Mouse (Mus musculus): ENCODE measurements at regions not wholly inside any gene's neighbourhood (a gene's known extent, or its start where the extent isn't known, plus 50 kb on each side); places are given as distances from the start of the nearest gene placed in this dataset.

GRCm38 (mm10) chr6:143444782-143445181 is 277.8 kb downstream of the Etnk1 start:
- no peaks in the 10 kb centered on the region for H3K9me3 ChIP-seq (ENCODE audit: control insufficient read depth)
- H3K4me3 ChIP-seq (ENCODE audit: low read depth, low read length): no peak overlapping the region
- ATAC-seq: no peak
- no peak overlapping the region for H3K4me2 ChIP-seq (replicated peaks; ENCODE audit: low read depth)
- H3K27me3 ChIP-seq (replicated peaks; ENCODE audit: control insufficient read depth, insufficient read depth, low read length): no peaks in the 10 kb centered on the region
- no peaks in the 10 kb centered on the region for H3K36me3 ChIP-seq (ENCODE audit: control insufficient read depth, insufficient read depth)
- no peak overlapping the region for H3K27ac ChIP-seq (ENCODE audit: low read depth, low read length)
- no peak for TF ChIP-seq CTCF (IDR thresholded peaks at IDR 0.05; ENCODE audit: low read depth)
- H3K4me1 ChIP-seq (replicated peaks; ENCODE audit: control insufficient read depth, insufficient read depth, low read length): no peaks in the 10 kb centered on the region
- WGBS: 86% methylated on average over 3 of the region's 3 CpGs
- H3K9ac ChIP-seq (ENCODE audit: low read depth, low read length): no peak overlapping the region

- ATAC-seq: no peak
- Histone ChIP-seq H3K9ac (ENCODE audit: low read depth, low read length) (no peak overlapping the region), H3K36me3 (ENCODE audit: control insufficient read depth, insufficient read depth) (no peaks in the 10 kb centered on the region), H3K9me3 (ENCODE audit: control insufficient read depth) (no peaks in the 10 kb centered on the region), H3K27ac (ENCODE audit: low read depth, low read length) (no peak overlapping the region), H3K4me1 (replicated peaks; ENCODE audit: control insufficient read depth, insufficient read depth, low read length) (no peaks in the 10 kb centered on the region), H3K4me2 (replicated peaks; ENCODE audit: low read depth) (no peak overlapping the region), H3K4me3 (ENCODE audit: low read depth, low read length) (no peak overlapping the region), H3K27me3 (replicated peaks; ENCODE audit: control insufficient read depth, insufficient read depth, low read length) (no peaks in the 10 kb centered on the region)
- no peak for TF ChIP-seq CTCF (IDR thresholded peaks at IDR 0.05; ENCODE audit: low read depth)
- 72% methylated on average over 13 of the region's 13 CpGs for WGBS
These were observed 279.0 kb downstream of the Etnk1 start for GRCm38 (mm10) chr6:143445834-143446552.

- H3K9ac ChIP-seq (ENCODE audit: low read depth, low read length): no peak overlapping the region
- no peak overlapping the region for H3K4me3 ChIP-seq (ENCODE audit: low read depth, low read length)
- H3K4me1 ChIP-seq (replicated peaks; ENCODE audit: control insufficient read depth, insufficient read depth, low read length): no peaks in the 10 kb centered on the region
- H3K4me2 ChIP-seq (replicated peaks; ENCODE audit: low read depth): no peak overlapping the region
- H3K27ac ChIP-seq (ENCODE audit: low read depth, low read length): no peak overlapping the region
- no peak for ATAC-seq
- H3K27me3 ChIP-seq (replicated peaks; ENCODE audit: control insufficient read depth, insufficient read depth, low read length): no peaks in the 10 kb centered on the region
- no peak for TF ChIP-seq CTCF (IDR thresholded peaks at IDR 0.05; ENCODE audit: low read depth)
- no peaks in the 10 kb centered on the region for H3K36me3 ChIP-seq (ENCODE audit: control insufficient read depth, insufficient read depth)
- WGBS: 88% methylated on average over 5 of the region's 5 CpGs
- no peaks in the 10 kb centered on the region for H3K9me3 ChIP-seq (ENCODE audit: control insufficient read depth)
These were observed 280.0 kb downstream of the Etnk1 start for GRCm38 (mm10) chr6:143447060-143447459.

- no peak for ATAC-seq
These were observed 282.1 kb downstream of the Etnk1 start for GRCm38 (mm10) chr6:143449071-143449470.

GRCm38 (mm10) chr6:143451869-143452268 is 284.8 kb downstream of the Etnk1 start:
- ATAC-seq: no peak
- H3K36me3 ChIP-seq (ENCODE audit: control insufficient read depth, insufficient read depth): no peaks in the 10 kb centered on the region
- no peak overlapping the region for H3K9ac ChIP-seq (ENCODE audit: low read depth, low read length)
- no peaks in the 10 kb centered on the region for H3K27me3 ChIP-seq (replicated peaks; ENCODE audit: control insufficient read depth, insufficient read depth, low read length)
- no peak overlapping the region for H3K4me2 ChIP-seq (replicated peaks; ENCODE audit: low read depth)
- no peaks in the 10 kb centered on the region for H3K9me3 ChIP-seq (ENCODE audit: control insufficient read depth)
- 74% methylated on average over 6 of the region's 6 CpGs for WGBS
- no peak overlapping the region for H3K4me3 ChIP-seq (ENCODE audit: low read depth, low read length)
- H3K4me1 ChIP-seq (replicated peaks; ENCODE audit: control insufficient read depth, insufficient read depth, low read length): no peaks in the 10 kb centered on the region
- H3K27ac ChIP-seq (ENCODE audit: low read depth, low read length): no peak overlapping the region
- TF ChIP-seq CTCF (IDR thresholded peaks at IDR 0.05; ENCODE audit: low read depth): no peak

More at GRCm38 (mm10) chr6:143449071-143449470, 282.1 kb downstream of the Etnk1 start:
- WGBS: 76% methylated on average over 4 of the region's 4 CpGs
- Histone ChIP-seq H3K9ac (ENCODE audit: low read depth, low read length) (no peak overlapping the region), H3K4me3 (ENCODE audit: low read depth, low read length) (no peak overlapping the region), H3K4me1 (replicated peaks; ENCODE audit: control insufficient read depth, insufficient read depth, low read length) (no peaks in the 10 kb centered on the region), H3K27ac (ENCODE audit: low read depth, low read length) (no peak overlapping the region), H3K9me3 (ENCODE audit: control insufficient read depth) (no peaks in the 10 kb centered on the region), H3K36me3 (ENCODE audit: control insufficient read depth, insufficient read depth) (no peaks in the 10 kb centered on the region), H3K27me3 (replicated peaks; ENCODE audit: control insufficient read depth, insufficient read depth, low read length) (no peaks in the 10 kb centered on the region), H3K4me2 (replicated peaks; ENCODE audit: low read depth) (no peak overlapping the region)
- no peak for TF ChIP-seq CTCF (IDR thresholded peaks at IDR 0.05; ENCODE audit: low read depth)

- H3K9ac ChIP-seq (ENCODE audit: low read depth, low read length): no peak overlapping the region
- no peaks in the 10 kb centered on the region for H3K9me3 ChIP-seq (ENCODE audit: control insufficient read depth)
- WGBS: 92% methylated on average over 9 of the region's 9 CpGs
- no peak overlapping the region for H3K27ac ChIP-seq (ENCODE audit: low read depth, low read length)
- no peaks in the 10 kb centered on the region for H3K27me3 ChIP-seq (replicated peaks; ENCODE audit: control insufficient read depth, insufficient read depth, low read length)
- no peak for ATAC-seq
- H3K4me1 ChIP-seq (replicated peaks; ENCODE audit: control insufficient read depth, insufficient read depth, low read length): no peaks in the 10 kb centered on the region
- no peaks in the 10 kb centered on the region for H3K36me3 ChIP-seq (ENCODE audit: control insufficient read depth, insufficient read depth)
- no peak overlapping the region for H3K4me3 ChIP-seq (ENCODE audit: low read depth, low read length)
- no peak overlapping the region for H3K4me2 ChIP-seq (replicated peaks; ENCODE audit: low read depth)
- TF ChIP-seq CTCF (IDR thresholded peaks at IDR 0.05; ENCODE audit: low read depth): no peak
These were observed 287.7 kb downstream of the Etnk1 start for GRCm38 (mm10) chr6:143454695-143455218.

Measured in intestine, postnatal 0 days (tissue).